In genomic region chr11:71914665-71915064, GRCm38 (mm10) we compare ENCODE assay signal across 13 mouse cellular contexts.
"Had no signal": no experiment of that assay in that cellular context is flagged by ENCODE, and none has a peak within 500 bp of the region (broad histone marks: within the 10 kb centered on the region; RNA-seq: fewer than 3 reads in every experiment).

No protein-coding gene starts in this region.

- H3K4me3 ChIP-seq: limb, embryonic 15.5 days; liver, embryonic 13.5 days; lung, embryonic 15.5 days; midbrain, embryonic 12.5 days; stomach, embryonic 15.5 days had no signal

- DNase-seq: kidney, postnatal 14 days; layer of hippocampus, adult 9-11 months; layer of hippocampus, postnatal 36 days; liver, embryonic 13.5 days; liver, postnatal 0 days; right cerebral cortex, postnatal 14 days; thymus, adult 2 months; thymus, postnatal 25 days had no signal

- H3K27ac ChIP-seq: limb, embryonic 15.5 days; liver, embryonic 13.5 days; lung, embryonic 15.5 days; midbrain, embryonic 12.5 days; stomach, embryonic 15.5 days had no signal

- H3K27me3 ChIP-seq: liver, embryonic 13.5 days; lung, embryonic 15.5 days; midbrain, embryonic 12.5 days; stomach, embryonic 15.5 days had no signal

- ATAC-seq: liver, postnatal 0 days; midbrain, embryonic 16.5 days had no signal

- H3K4me1 ChIP-seq: limb, embryonic 15.5 days; liver, embryonic 13.5 days; lung, embryonic 15.5 days; midbrain, embryonic 12.5 days; stomach, embryonic 15.5 days had no signal
